Mouse (Mus musculus): ENCODE data around the gene Acp6. TPM values are rescaled to one million over a fixed set of nuclear protein-coding genes. Genes with fewer than 3 reads are reported as not detected.

Acp6 gene
- polyA plus RNA-seq (2012; ENCODE audit: low replicate concordance) = 9.6 and 10.2 TPM in 2 replicates

DNA sequence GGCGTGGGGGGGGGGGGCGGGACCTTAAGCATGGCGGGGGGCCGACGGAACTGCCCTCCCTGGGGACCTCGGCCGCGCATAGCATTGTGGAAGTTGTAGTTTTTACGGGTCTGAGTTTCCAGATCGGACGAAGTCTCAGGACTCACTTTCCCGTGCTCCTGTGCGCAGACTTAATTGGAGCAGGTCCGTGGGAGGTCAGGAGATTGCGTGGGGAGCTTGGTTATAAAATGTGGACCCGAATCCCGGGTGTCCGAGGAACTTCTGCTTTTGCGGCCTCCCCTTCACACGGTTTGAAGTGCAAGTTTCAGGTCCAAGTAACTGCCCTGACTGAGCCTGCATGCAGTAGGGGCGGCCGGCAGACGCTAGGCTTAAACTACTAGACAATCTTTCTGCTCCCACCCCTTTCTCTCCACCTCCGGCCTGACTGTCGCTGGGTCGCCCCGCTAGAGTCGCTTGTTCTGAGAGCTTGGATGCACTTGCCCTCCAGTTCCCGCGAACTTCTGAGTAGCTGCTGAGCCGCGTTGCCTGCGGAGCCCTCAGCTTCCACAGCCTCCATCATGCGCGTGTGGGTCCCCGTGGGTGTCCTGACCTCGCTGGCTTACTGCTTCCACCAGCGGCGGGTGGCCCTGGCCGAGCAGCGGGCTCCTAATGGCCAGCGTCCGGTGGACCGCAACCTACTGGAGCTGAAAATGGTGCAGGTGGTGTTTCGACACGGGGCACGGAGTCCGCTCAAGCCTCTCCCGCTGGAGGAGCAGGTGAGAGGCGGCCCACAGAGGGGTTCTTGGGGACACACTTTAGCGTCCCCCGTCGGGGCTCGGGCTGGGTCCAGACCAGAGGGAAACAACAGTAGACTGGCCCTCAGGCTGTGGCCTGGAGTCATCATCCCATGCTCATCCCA, at the start of gene Acp6:
TSS of gene Acp6 (plus strand) at position 167 of the 898 bp plus-strand sequence.

Other genes starting within 250 kb of the Acp6 start
- 0.02 TPM in 1 of 2 replicates, not detected in the other for gene Gja8, start 232.8 kb upstream of the Acp6 start, polyA plus RNA-seq (2012; ENCODE audit: low replicate concordance)
- 28.7 and 33.0 TPM in 2 replicates for gene Bcl9, start 139.1 kb downstream of the Acp6 start, polyA plus RNA-seq (2012; ENCODE audit: low replicate concordance)